Mouse (Mus musculus): ENCODE results near the gene Gm6034. TPM values are rescaled to one million over a fixed set of nuclear protein-coding genes. Genes with fewer than 3 reads are reported as not detected.
A peak's percentile ranks its signal among the peaks of the same experiment; 100 is the strongest.
"Not testable (repeated sequence)": the region's sequence is repeated elsewhere in the genome, so short reads cannot be mapped to it uniquely, and the experiment has no call there.

Gene Gm6034
- total and polyA plus RNA-seq, 3 experiments: 0.42 to 2.1 (median 1.1) TPM

- peak overlapping the region; percentile 17; the same call in 1 of the 2 replicates for H3K27ac ChIP-seq (ENCODE audit: insufficient read depth, low read depth)
- dilution Hi-C loops (cut with MboI; ENCODE audit: extremely low pct_ligation_motif_present, extremely low pct_unique_long_range_greater_than_20kb, low sequenced_read_pairs): no loop called here
Observed at GRCm38 (mm10) chr17:36043286-36043685, 525 bp downstream of the Gm6034 start.

GRCm38 (mm10) chr17:36057927-36058326 is 15.2 kb downstream of the Gm6034 start:
- H3K4me3 ChIP-seq (replicated peaks in 1 of 3; ENCODE audit: low read depth in 2 of 3, low read length in 2 of 3, poor library complexity in 1 of 3); H3K9me3 ChIP-seq (replicated peaks; ENCODE audit: low read length); H3K4me2 ChIP-seq (ENCODE audit: insufficient read depth, low read depth, poor library complexity, severe bottlenecking); H3K9ac ChIP-seq (ENCODE audit: insufficient read depth, low read depth); in situ Hi-C loops (cut with MboI; ENCODE audit: low pct_ligation_motif_present, low pct_unique_long_range_greater_than_20kb, low sequenced_read_pairs); H3K36me3 ChIP-seq (replicated peaks in 1 of 2; ENCODE audit: control insufficient read depth in 1 of 2, insufficient read depth in 1 of 2, low read length in 1 of 2); H3K27ac ChIP-seq (ENCODE audit: insufficient read depth, low read depth); DNase-seq (ENCODE audit: extremely low read depth); H3K4me1 ChIP-seq (ENCODE audit: control insufficient read depth in 1 of 2, insufficient read depth in 2 of 2); H3K27me3 ChIP-seq (replicated peaks); H3K79me2 ChIP-seq (replicated peaks; ENCODE audit: control insufficient read depth, extremely low read depth, insufficient read depth, poor library complexity, severe bottlenecking); dilution Hi-C loops (cut with MboI; ENCODE audit: extremely low pct_ligation_motif_present, extremely low pct_unique_long_range_greater_than_20kb, low sequenced_read_pairs): not testable (repeated sequence)

More at GRCm38 (mm10) chr17:36043286-36043685, 525 bp downstream of the Gm6034 start:
- in situ Hi-C loops (cut with MboI; ENCODE audit: low pct_ligation_motif_present, low pct_unique_long_range_greater_than_20kb, low sequenced_read_pairs): no loop called here
- Histone ChIP-seq H3K4me2 (ENCODE audit: insufficient read depth, low read depth, poor library complexity, severe bottlenecking) (no peak overlapping the region), H3K4me3 (replicated peaks in 1 of 3; ENCODE audit: low read depth in 2 of 3, low read length in 2 of 3, poor library complexity in 1 of 3) (peak overlapping the region; percentile 51 to 67 (median 63)), H3K9me3 (replicated peaks; ENCODE audit: low read length) (no peaks in the 10 kb centered on the region), H3K36me3 (replicated peaks in 1 of 2; ENCODE audit: control insufficient read depth in 1 of 2, insufficient read depth in 1 of 2, low read length in 1 of 2) (no peaks in the 10 kb centered on the region), H3K79me2 (replicated peaks; ENCODE audit: control insufficient read depth, extremely low read depth, insufficient read depth, poor library complexity, severe bottlenecking) (peaks cover 3% of the 10 kb centered on the region; the same call in 1 of the 2 replicates), H3K27me3 (replicated peaks) (no peaks in the 10 kb centered on the region), H3K9ac (ENCODE audit: insufficient read depth, low read depth) (peak overlapping the region; percentile 97), H3K4me1 (ENCODE audit: control insufficient read depth in 1 of 2, insufficient read depth in 2 of 2) (no peaks in the 10 kb centered on the region)
- no peak for DNase-seq (ENCODE audit: extremely low read depth)
- no peak for TF ChIP-seq MAFK (IDR thresholded peaks at IDR 0.05; ENCODE audit: insufficient replicate concordance, low read length)
- no peak for TF ChIP-seq TBP (conservative IDR thresholded peaks at IDR 0.05; ENCODE audit: low read depth, low read length)
- no peak for TF ChIP-seq SMC3 (IDR thresholded peaks at IDR 0.05; ENCODE audit: low read depth, low read length)
- no peak for TF ChIP-seq ELF1 (IDR thresholded peaks at IDR 0.05; ENCODE audit: low read depth, low read length)
- no peak for TF ChIP-seq NELFE (IDR thresholded peaks at IDR 0.05; ENCODE audit: low read depth, low read length)
- TF ChIP-seq USF1 (IDR thresholded peaks at IDR 0.05; ENCODE audit: low read depth, low read length): no peak
- no peak for TF ChIP-seq POLR2A (IDR thresholded peaks at IDR 0.05; ENCODE audit: low read depth, low read length)
- TF ChIP-seq MAZ (IDR thresholded peaks at IDR 0.05; ENCODE audit: low read depth, low read length): no peak
- no peak for TF ChIP-seq USF2 (conservative IDR thresholded peaks at IDR 0.05; ENCODE audit: low read depth, low read length)
- TF ChIP-seq ZKSCAN1 (IDR thresholded peaks at IDR 0.05; ENCODE audit: borderline replicate concordance, low read depth, low read length): no peak

- H3K27me3 ChIP-seq (replicated peaks); H3K4me2 ChIP-seq (ENCODE audit: insufficient read depth, low read depth, poor library complexity, severe bottlenecking); DNase-seq (ENCODE audit: extremely low read depth); H3K9me3 ChIP-seq (replicated peaks; ENCODE audit: low read length); dilution Hi-C loops (cut with MboI; ENCODE audit: extremely low pct_ligation_motif_present, extremely low pct_unique_long_range_greater_than_20kb, low sequenced_read_pairs); H3K9ac ChIP-seq (ENCODE audit: insufficient read depth, low read depth); H3K4me3 ChIP-seq (replicated peaks in 1 of 3; ENCODE audit: low read depth in 2 of 3, low read length in 2 of 3, poor library complexity in 1 of 3); H3K4me1 ChIP-seq (ENCODE audit: control insufficient read depth in 1 of 2, insufficient read depth in 2 of 2); in situ Hi-C loops (cut with MboI; ENCODE audit: low pct_ligation_motif_present, low pct_unique_long_range_greater_than_20kb, low sequenced_read_pairs); H3K79me2 ChIP-seq (replicated peaks; ENCODE audit: control insufficient read depth, extremely low read depth, insufficient read depth, poor library complexity, severe bottlenecking); H3K27ac ChIP-seq (ENCODE audit: insufficient read depth, low read depth); H3K36me3 ChIP-seq (replicated peaks in 1 of 2; ENCODE audit: control insufficient read depth in 1 of 2, insufficient read depth in 1 of 2, low read length in 1 of 2): not testable (repeated sequence)
Observed at GRCm38 (mm10) chr17:36058362-36058761, 15.6 kb downstream of the Gm6034 start, which contains the start of gene Gm11127. Gene Gm11127 (minus strand): TSS chr17:36058371.
